Mouse (Mus musculus) B cell, adult 62 days (primary cell): ENCODE measurements around the gene Ffar1. TPM values are rescaled to one million over a fixed set of nuclear protein-coding genes. Genes with fewer than 3 reads are reported as not detected.

Source experiments
- total RNA-seq: library from RNA; stranded (reverse); gene quantifications from 4 replicates; pipeline ENCODE4 v1.2.4, GENCODE M21; 2023

Ffar1 gene
- 25.4 to 28.3 TPM (median 27.3 TPM) in 4 replicates for total RNA-seq

DNA sequence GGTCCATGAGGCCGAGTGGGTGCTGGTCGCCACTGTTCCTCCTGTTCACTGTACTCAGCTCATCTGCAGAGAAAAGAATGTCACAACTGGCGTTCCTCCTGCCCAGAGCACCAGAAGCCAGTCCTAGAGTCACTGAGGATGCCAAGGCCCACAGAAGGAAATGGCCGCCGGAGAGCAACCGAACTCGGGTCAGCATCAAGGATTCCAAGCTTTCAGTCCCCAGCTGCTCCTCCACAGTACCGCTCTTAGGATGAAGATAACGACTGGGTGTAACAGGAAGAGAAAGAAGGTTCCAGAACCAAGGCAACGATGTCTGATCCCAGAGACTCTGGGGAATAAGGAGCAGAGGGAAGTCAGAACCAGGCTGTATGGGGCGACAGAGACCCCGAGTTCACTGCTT is at the start of gene Ffar1:
TSS of gene Ffar1 (minus strand) at position 101 of the 400 bp plus-strand sequence.

DNA sequence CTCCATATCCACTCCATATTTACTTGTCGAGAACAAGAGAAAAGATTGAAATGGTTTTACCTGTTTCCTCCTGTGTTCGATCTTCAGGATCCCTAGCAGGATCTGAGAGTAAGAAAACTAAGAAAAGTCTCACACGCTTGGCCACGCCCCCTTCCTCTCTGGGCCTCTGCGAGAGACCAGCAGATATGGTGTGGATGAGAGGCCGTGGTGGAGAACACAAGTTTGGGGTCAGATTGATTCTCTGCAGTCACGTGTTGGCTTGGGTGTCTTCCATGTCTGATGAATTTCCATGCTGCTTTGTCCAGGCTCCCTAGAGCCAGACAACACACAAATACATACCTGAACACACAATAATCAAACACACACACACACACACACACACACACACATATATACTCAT is 18.8 kb upstream of the Ffar1 start, which contains the start of gene Cd22:
TSS of gene Cd22 (minus strand) at position 167 of the 400 bp plus-strand sequence.

DNA sequence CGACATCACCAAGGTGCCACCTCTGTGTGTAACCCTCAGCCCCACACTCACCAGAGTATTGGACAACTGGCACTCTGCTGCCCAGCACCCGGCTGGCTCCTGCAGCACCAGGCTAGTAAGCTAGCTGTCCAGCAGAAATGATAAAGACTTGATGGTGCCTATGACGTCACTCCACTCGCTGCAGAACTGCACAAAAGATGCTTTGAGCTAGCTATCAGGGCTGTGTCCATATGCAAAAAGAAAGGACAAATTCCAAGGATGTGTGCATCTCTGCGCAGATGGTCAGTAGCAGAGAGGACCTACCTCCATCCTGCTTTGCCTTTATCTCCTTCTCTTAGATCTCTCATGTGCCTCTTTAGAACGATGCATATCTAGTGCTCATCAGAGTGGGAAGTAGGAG is 5.3 kb downstream of the Ffar1 start, which contains the start of gene Ffar3:
TSS of gene Ffar3 (minus strand) at position 101 of the 400 bp plus-strand sequence.

GRCm38 (mm10) chr7:30823675-30824074 is 37.7 kb downstream of the Ffar1 start, which contains the start of gene Ffar2:
Ffar2 (minus strand) TSS chr7:30823775.

Other genes with a start within 250 kb of the Ffar1 start
- 0.70 TPM in 1 of 4 replicates, not detected in the others for gene Upk1a, start 248.7 kb downstream of the Ffar1 start, total RNA-seq
- 177 to 214 TPM (median 201 TPM) in 4 replicates for gene Cox6b1, start 235.4 kb downstream of the Ffar1 start, total RNA-seq
- not detected in 4 replicates for gene Etv2, start 225.7 kb downstream of the Ffar1 start, total RNA-seq
- gene Rbm42, start 211.2 kb downstream of the Ffar1 start, total RNA-seq, result 87.7 to 100 TPM (median 92.3 TPM) in 4 replicates
- gene Haus5, start 196.6 kb downstream of the Ffar1 start, total RNA-seq, result 56.1 to 64.2 TPM (median 59.9 TPM) in 4 replicates
- gene Pmis2, start 190.0 kb downstream of the Ffar1 start, total RNA-seq, result not detected in 4 replicates
- not detected in 4 replicates for gene 2200002J24Rik, start 162.6 kb downstream of the Ffar1 start, total RNA-seq
- 0.85 to 3.1 TPM in 2 of 4 replicates, not detected in the others for gene Atp4a, start 149.4 kb downstream of the Ffar1 start, total RNA-seq
- gene Tmem147, start 132.0 kb downstream of the Ffar1 start, total RNA-seq, result 34.4 to 45.7 TPM (median 41.2 TPM) in 4 replicates
- gene Gapdhs, start 117.9 kb downstream of the Ffar1 start, total RNA-seq, result not detected in 4 replicates
- gene Sbsn, start 110.1 kb downstream of the Ffar1 start, total RNA-seq, result 2.3 to 5.4 TPM (median 3.3 TPM) in 4 replicates
- gene Dmkn, start 97.8 kb downstream of the Ffar1 start, total RNA-seq, result not detected in 4 replicates
- not detected in 4 replicates for gene Krtdap, start 73.7 kb downstream of the Ffar1 start, total RNA-seq
- gene Ffar2, start 37.8 kb downstream of the Ffar1 start, total RNA-seq, result 13.9 to 20.5 TPM (median 17.6 TPM) in 4 replicates
- 1.0 to 2.0 TPM (median 1.4 TPM) in 4 replicates for gene Ffar3, start 5.4 kb downstream of the Ffar1 start, total RNA-seq
- gene Cd22, start 18.8 kb upstream of the Ffar1 start, total RNA-seq, result 1,001 to 1,218 TPM (median 1,131 TPM) in 4 replicates
- gene Mag, start 53.3 kb upstream of the Ffar1 start, total RNA-seq, result not detected in 4 replicates
- gene Hamp2, start 63.1 kb upstream of the Ffar1 start, total RNA-seq, result not detected in 4 replicates
- gene Hamp, start 82.5 kb upstream of the Ffar1 start, total RNA-seq, result not detected in 4 replicates
- 135 to 161 TPM (median 150 TPM) in 4 replicates for gene Usf2, start 95.2 kb upstream of the Ffar1 start, total RNA-seq
- gene Lsr, start 111.9 kb upstream of the Ffar1 start, total RNA-seq, result 0.61 to 1.8 TPM (median 1.3 TPM) in 4 replicates
- 0.48 TPM in 1 of 4 replicates, not detected in the others for gene Fam187b, start 112.2 kb upstream of the Ffar1 start, total RNA-seq
- 102 to 136 TPM (median 120 TPM) in 4 replicates for gene Fxyd5, start 180.9 kb upstream of the Ffar1 start, total RNA-seq
- not detected in 4 replicates for gene Fxyd7, start 189.9 kb upstream of the Ffar1 start, total RNA-seq
- not detected in 4 replicates for gene Fxyd1, start 195.6 kb upstream of the Ffar1 start, total RNA-seq
- gene Lgi4, start 197.8 kb upstream of the Ffar1 start, total RNA-seq, result 0.17 TPM in 1 of 4 replicates, not detected in the others
- gene Fxyd3, start 215.1 kb upstream of the Ffar1 start, total RNA-seq, result not detected in 4 replicates